Mouse (Mus musculus) kidney, adult 18-20 months (tissue): ENCODE data around the gene Cbfa2t3.

Experiments used
- DNase-seq: peaks from one replicate; pipeline ENCODE4 v3.0.0; 2021

Cbfa2t3 gene

DNA sequence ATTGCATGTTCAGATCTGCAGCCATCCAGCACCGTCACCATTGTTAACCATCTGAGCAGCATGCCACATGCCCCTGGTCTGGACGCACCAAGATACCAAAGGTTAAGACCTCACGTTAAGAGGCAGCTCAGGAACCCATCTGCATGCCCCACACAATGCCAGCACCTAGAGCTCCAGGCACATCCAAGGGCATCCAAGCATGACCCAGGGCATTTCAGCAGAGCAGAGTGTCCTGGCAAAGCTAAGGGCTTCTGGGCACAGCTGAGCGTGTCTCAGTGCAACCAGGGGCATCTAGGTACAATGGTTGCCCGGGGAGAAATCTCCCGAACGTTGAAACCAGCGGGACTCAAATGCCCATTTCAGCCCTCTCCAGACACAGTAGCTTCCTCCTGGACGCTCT, 98.2 kb downstream of the Cbfa2t3 start:
- peak; percentile 64 for DNase-seq

- DNase-seq, result no peak
Observed at GRCm38 (mm10) chr8:122596031-122596430, 102.9 kb downstream of the Cbfa2t3 start.

- DNase-seq, result no peak
Observed at GRCm38 (mm10) chr8:122593783-122594507, 105.0 kb downstream of the Cbfa2t3 start.

DNA sequence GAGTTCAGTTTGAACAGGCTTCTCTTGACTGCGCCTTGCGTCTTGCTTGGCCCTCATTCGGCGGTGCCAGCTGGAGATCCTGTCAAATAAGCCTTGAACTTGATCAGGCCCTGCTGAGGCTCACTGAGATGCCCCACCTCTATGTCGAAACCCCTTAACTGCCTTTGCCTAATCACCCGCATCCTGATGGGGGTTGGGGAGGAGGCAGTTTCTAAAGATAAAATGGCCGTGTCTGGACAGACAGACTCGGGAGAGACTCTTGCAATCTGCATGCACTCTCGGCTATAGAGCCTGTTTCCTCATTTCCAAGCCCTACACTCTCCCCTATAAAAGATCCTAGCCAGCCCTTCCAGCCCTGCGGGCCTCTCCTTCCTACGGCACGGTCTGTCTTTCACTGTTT, 105.7 kb downstream of the Cbfa2t3 start:
- no peak for DNase-seq

GRCm38 (mm10) chr8:122586749-122587148, 112.2 kb downstream of the Cbfa2t3 start:
- DNase-seq, result no peak

DNA sequence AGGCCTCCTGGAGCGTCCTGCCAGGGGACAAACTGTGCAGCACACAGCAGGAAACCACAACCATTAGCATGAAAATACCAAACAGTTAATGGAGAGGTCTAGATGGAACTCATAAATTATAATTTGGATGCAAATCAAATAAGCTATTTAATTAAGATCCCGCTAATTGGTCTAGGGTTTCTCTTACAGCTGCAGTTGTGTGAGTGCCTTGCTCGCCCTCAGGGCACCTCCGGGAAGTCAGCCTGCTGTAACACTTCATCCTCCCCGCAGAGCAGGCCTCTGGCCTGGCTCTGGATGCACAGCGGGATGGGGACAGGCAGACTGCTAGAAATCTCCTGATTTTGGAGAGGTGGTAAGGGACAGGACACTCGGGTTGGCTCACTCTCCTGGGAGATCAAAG, 112.7 kb downstream of the Cbfa2t3 start:
- no peak for DNase-seq

- DNase-seq, result no peak
Observed at GRCm38 (mm10) chr8:122585411-122585891, 113.5 kb downstream of the Cbfa2t3 start.

GRCm38 (mm10) chr8:122584981-122585380, 113.9 kb downstream of the Cbfa2t3 start:
- no peak for DNase-seq

GRCm38 (mm10) chr8:122580926-122581325, 118.0 kb downstream of the Cbfa2t3 start:
- DNase-seq, result no peak

DNA sequence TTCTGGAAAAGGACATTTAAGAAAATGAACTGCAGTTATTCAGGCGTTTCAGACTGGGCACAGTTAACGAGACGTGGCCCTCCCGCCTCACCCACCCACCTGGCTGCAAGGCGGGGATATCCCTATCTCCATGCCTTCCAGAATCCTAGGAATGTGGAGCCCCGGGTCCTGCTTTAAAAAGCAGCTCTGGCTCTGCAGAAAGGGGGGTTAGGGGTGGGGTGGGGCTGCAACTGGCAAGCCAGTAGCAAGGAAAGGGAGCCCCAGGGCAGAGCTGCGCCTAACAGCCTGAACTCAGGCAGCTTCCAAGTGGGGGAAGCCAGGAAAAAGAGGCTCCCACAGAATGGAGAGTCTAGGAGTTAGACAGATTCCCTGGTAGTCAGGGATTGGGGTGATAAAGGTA, 119.7 kb downstream of the Cbfa2t3 start:
- no peak for DNase-seq

DNA sequence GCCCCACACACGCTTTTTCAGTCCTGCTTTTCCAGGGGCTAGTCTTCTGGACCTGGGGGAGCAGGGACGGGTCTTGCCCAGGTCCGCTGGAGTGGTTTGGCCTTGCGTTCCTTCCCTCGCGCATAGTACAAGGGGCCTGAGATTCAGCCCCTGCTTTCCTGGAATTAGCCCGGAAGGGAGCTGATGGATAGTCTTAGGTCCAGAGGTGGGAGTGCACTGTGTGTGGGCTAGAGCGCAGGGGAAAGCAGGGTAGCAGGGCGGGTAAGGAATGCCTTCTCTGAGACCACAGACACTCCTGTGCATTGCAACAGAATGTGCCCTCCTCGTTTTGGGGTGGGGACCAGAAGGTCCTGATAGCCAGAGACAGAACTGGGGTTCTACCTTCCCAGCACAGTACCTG, 121.8 kb downstream of the Cbfa2t3 start:
- no peak for DNase-seq

DNA sequence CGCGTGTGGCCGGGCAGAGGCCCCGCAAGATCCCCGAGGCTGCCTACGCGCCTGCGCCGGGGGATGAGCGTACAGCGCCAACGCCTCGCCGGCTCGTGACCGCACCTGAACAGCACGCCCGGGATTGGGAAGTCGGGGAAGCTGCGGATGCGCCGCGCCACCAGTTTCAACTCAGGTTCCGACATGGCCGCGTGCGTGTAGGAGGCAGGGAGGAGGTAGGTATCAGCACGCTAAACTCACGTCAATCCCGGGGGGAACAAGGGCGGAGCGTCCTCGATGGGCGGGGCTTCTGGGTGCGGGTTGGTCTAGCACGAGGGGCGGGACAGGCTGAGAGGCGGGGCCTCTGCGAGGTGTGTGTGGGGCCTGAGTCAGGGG, 122.3 kb downstream of the Cbfa2t3 start, which contains the start of gene Aprt:
Gene Aprt, minus strand, starts transcription at position 262 of the 375 bp plus-strand sequence.
- DNase-seq, result peak; percentile 98

DNA sequence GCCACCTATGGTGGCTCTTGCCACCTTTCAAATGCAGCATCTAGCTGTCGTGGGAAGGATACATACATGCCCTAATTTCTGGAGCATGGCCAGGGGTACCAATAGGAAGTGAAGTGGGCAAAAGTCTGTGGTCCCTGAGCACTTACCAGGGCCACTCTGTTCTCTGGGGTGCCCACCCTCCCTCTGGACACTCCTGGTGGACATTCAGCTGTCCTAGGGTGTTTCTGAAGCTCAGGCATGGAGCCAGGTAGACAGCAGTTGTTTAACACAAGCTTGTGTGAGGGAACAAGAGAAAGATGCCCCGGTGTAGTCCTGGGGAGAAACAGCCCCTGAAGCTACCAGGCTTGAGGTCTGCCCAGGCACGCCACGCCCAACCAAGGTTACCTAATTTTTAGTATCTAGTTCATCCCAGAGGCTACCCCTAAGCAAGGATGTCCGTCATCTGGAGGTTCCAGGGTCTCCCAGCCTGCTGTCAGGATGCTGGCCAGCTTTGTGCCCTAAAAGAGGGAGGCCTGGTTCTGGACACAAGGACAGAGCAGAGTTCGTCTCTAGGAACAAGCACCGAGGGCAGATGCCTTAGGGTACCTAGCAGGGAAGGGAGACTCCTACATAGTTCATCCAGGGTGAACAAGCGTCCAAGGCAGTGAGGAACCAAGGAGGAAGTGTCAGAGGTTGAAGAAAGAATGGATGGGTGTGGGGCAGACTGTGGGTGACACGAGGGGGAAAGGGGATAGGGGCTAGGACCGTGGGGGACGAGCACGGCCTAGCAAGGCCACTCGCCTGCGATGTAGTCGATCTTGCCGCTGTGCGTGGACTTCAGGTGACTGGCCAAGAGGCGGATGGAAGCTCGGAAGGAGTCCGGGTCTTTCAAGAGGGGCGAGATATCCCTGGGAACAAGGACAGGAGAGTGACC, 122.9 kb downstream of the Cbfa2t3 start:
- DNase-seq, result peak; percentile 18

DNA sequence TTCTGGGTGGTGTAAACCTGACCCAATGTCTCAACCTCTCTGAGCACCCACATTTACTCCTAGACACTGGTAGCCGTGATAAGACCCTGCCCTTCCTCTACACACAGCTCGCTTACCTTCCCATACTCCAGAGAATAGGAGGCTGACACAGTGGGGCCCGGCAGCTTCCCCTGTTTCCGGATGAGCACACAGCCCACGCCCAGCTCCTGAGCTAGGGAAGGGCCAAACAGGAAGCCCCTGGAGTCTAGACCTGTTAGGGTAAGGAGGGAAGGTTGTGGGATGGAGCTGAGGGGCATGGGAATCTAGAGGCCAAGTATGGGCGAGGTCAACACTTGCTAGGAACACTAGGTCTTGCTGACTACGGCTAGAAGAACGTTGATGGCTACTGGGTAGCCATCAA, 123.6 kb downstream of the Cbfa2t3 start:
- no peak for DNase-seq
